ENCODE assay signal across 28 mouse cellular contexts in the genomic region with DNA sequence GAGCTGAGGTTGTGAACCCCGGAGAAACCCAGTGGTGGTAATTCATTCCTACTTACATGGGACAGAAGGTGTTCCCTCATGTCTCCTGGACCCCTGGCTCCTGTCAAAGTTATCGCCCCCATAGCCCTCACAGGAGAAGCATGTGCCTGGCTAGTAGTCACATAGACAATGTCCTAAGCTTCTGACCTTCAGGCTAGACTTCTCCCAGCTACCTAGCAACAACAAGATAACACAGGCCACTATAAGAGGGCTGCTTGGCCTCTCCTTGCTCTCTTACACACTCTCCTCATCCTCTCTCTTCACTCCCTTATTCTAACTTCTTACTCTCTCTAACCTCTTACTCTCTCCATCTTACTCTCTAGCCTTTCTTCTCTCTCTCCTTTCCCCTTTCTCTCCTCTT. TPM values are rescaled to one million over a fixed set of nuclear protein-coding genes. Genes with fewer than 3 reads are reported as not detected.
DNase-seq lines count a peak whose midpoint lies in the region; ATAC-seq lines count a peak whose summit lies in the region.
"Had no signal": no experiment of that assay in that cellular context is flagged by ENCODE, and none has a peak within 500 bp of the region (broad histone marks: within the 10 kb centered on the region; RNA-seq: fewer than 3 reads in every experiment).

No protein-coding gene starts in this region.

- no peak for DNase-seq in heart, postnatal 4 days
- no peak for DNase-seq in liver
- DNase-seq: adrenal gland, postnatal 10 days; cerebellum, adult 8-10 months; cerebellum, postnatal 25 days; gastrocnemius, postnatal 10 days; kidney, adult 11 months; kidney, postnatal 25 days; lung, embryonic 14.5 days; lung, postnatal 14 days; right cerebral cortex, postnatal 14 days; thymus, postnatal 4 days had no signal

- H3K27me3 ChIP-seq in heart, embryonic 11.5 days (ENCODE audit: control insufficient read depth, insufficient read depth, low read length) = no peaks in the 10 kb centered on the region
- H3K27me3 ChIP-seq in liver, embryonic 12.5 days (replicated peaks) = no peaks in the 10 kb centered on the region
- H3K27me3 ChIP-seq in midbrain, embryonic 13.5 days = no peaks in the 10 kb centered on the region
- no peaks in the 10 kb centered on the region for H3K27me3 ChIP-seq in midbrain, embryonic 16.5 days (ENCODE audit: control insufficient read depth, insufficient read depth, low read depth, low read length)
- H3K27me3 ChIP-seq: embryonic facial prominence, embryonic 15.5 days; forebrain, embryonic 13.5 days; hindbrain, embryonic 15.5 days; kidney, embryonic 15.5 days; limb, embryonic 12.5 days; Patski had no signal

- no peaks in the 10 kb centered on the region for H3K9me3 ChIP-seq in heart, embryonic 11.5 days (replicated peaks; ENCODE audit: control insufficient read depth, low read length)
- no peaks in the 10 kb centered on the region for H3K9me3 ChIP-seq in liver, embryonic 12.5 days (replicated peaks)
- H3K9me3 ChIP-seq in midbrain, embryonic 13.5 days = no peaks in the 10 kb centered on the region
- no peaks in the 10 kb centered on the region for H3K9me3 ChIP-seq in midbrain, embryonic 16.5 days (replicated peaks; ENCODE audit: control insufficient read depth, low read length, poor library complexity, severe bottlenecking)
- H3K9me3 ChIP-seq: embryonic facial prominence, embryonic 10.5 days; embryonic facial prominence, embryonic 15.5 days; forebrain, embryonic 13.5 days; hindbrain, embryonic 10.5 days; hindbrain, embryonic 15.5 days; kidney, embryonic 15.5 days; limb, embryonic 12.5 days had no signal

- no peak overlapping the region for H3K4me3 ChIP-seq in heart, embryonic 11.5 days (ENCODE audit: low read depth, low read length)
- no peak overlapping the region for H3K4me3 ChIP-seq in liver, embryonic 12.5 days
- H3K4me3 ChIP-seq in midbrain, embryonic 13.5 days (replicated peaks) = no peak overlapping the region
- H3K4me3 ChIP-seq in midbrain, embryonic 16.5 days (ENCODE audit: low read depth, low read length) = no peak overlapping the region
- H3K4me3 ChIP-seq: embryonic facial prominence, embryonic 10.5 days; embryonic facial prominence, embryonic 15.5 days; forebrain, embryonic 13.5 days; hindbrain, embryonic 10.5 days; hindbrain, embryonic 15.5 days; kidney, embryonic 15.5 days; left cerebral cortex, adult 2 months; limb, embryonic 12.5 days had no signal

- no peak overlapping the region for H3K9ac ChIP-seq in heart, embryonic 11.5 days (ENCODE audit: low read depth, low read length)
- H3K9ac ChIP-seq in liver, embryonic 12.5 days = peak overlapping the region; percentile 54
- H3K9ac ChIP-seq in midbrain, embryonic 13.5 days (replicated peaks) = no peak overlapping the region
- no peak overlapping the region for H3K9ac ChIP-seq in midbrain, embryonic 16.5 days (ENCODE audit: low read depth, low read length)
- H3K9ac ChIP-seq: embryonic facial prominence, embryonic 15.5 days; forebrain, embryonic 13.5 days; hindbrain, embryonic 15.5 days; kidney, embryonic 15.5 days; limb, embryonic 12.5 days; lung, embryonic 14.5 days had no signal

- no peaks in the 10 kb centered on the region for H3K36me3 ChIP-seq in heart, embryonic 11.5 days (ENCODE audit: control insufficient read depth, insufficient read depth, low read length)
- peaks cover 9% of the 10 kb centered on the region; the same call in 1 of the 2 replicates for H3K36me3 ChIP-seq in liver, embryonic 12.5 days
- H3K36me3 ChIP-seq in midbrain, embryonic 13.5 days = peaks cover 5% of the 10 kb centered on the region; the same call in 1 of the 2 replicates
- H3K36me3 ChIP-seq in midbrain, embryonic 16.5 days (ENCODE audit: control insufficient read depth, insufficient read depth, low read length) = no peaks in the 10 kb centered on the region
- H3K36me3 ChIP-seq: hindbrain, embryonic 15.5 days had no signal

- H3K4me1 ChIP-seq in heart, embryonic 11.5 days (ENCODE audit: control insufficient read depth, insufficient read depth, low read length) = peaks cover 23% of the 10 kb centered on the region
- H3K4me1 ChIP-seq in liver, embryonic 12.5 days = peaks cover 59% of the 10 kb centered on the region
- H3K4me1 ChIP-seq in midbrain, embryonic 13.5 days (replicated peaks) = peaks cover 15% of the 10 kb centered on the region
- H3K4me1 ChIP-seq in midbrain, embryonic 16.5 days (ENCODE audit: control insufficient read depth, insufficient read depth, low read length) = peaks cover 6% of the 10 kb centered on the region; the same call in 1 of the 2 replicates
- H3K4me1 ChIP-seq: forebrain, embryonic 13.5 days had no signal

- 52% methylated on average over 2 of the region's 2 CpGs for WGBS in heart, embryonic 11.5 days (ENCODE audit: insufficient replicate concordance)
- WGBS in liver, embryonic 12.5 days (ENCODE audit: insufficient replicate concordance) = 47% methylated on average over 2 of the region's 2 CpGs
- 77% methylated on average over 2 of the region's 2 CpGs for whole genome bisulfite sequencing in midbrain, embryonic 13.5 days
- WGBS in midbrain, embryonic 16.5 days = 77% methylated on average over 2 of the region's 2 CpGs

- H3K27ac ChIP-seq in heart, embryonic 11.5 days (ENCODE audit: low read depth, low read length) = peak overlapping the region; percentile 76; the same call in 1 of the 2 replicates
- H3K27ac ChIP-seq in liver, embryonic 12.5 days = peak overlapping the region; percentile 52
- H3K27ac ChIP-seq in midbrain, embryonic 13.5 days = peak overlapping the region; percentile 30
- H3K27ac ChIP-seq in midbrain, embryonic 16.5 days (ENCODE audit: low read length) = no peak overlapping the region
- H3K27ac ChIP-seq: embryonic facial prominence, embryonic 10.5 days; embryonic facial prominence, embryonic 15.5 days; forebrain, embryonic 13.5 days; hindbrain, embryonic 15.5 days; kidney, embryonic 15.5 days; left cerebral cortex, adult 2 months; limb, embryonic 12.5 days; liver, embryonic 14.5 days had no signal

- ATAC-seq in heart, embryonic 11.5 days (replicated peaks; ENCODE audit: insufficient number of reproducible peaks, low FRiP score, low TSS enrichment) = peak; percentile 52; the same call in 1 of the 2 replicates
- ATAC-seq in liver, embryonic 12.5 days = peak; percentile 31; the same call in 1 of the 2 replicates
- ATAC-seq in midbrain, embryonic 13.5 days = no peak
- ATAC-seq in midbrain, embryonic 16.5 days = no peak
- no peak for ATAC-seq in erythroblast, adult 5-6 weeks (replicated peaks; ENCODE audit: low FRiP score, poor library complexity, severe bottlenecking)
- ATAC-seq: forebrain, embryonic 13.5 days; inflammation-experienced regulatory T-cells, adult 6 months; Patski had no signal

- H3K4me2 ChIP-seq in heart, embryonic 11.5 days = peak overlapping the region; percentile 51
- H3K4me2 ChIP-seq in liver, embryonic 12.5 days = peak overlapping the region; percentile 55
- H3K4me2 ChIP-seq in midbrain, embryonic 13.5 days (replicated peaks) = no peak overlapping the region
- H3K4me2 ChIP-seq in midbrain, embryonic 16.5 days (ENCODE audit: low read length) = no peak overlapping the region
- H3K4me2 ChIP-seq: embryonic facial prominence, embryonic 15.5 days; forebrain, embryonic 13.5 days; hindbrain, embryonic 15.5 days; kidney, embryonic 15.5 days; limb, embryonic 12.5 days; lung, embryonic 14.5 days had no signal

RNA-seq across cellular contexts. Expression of gene Brd4, which starts 27.1 kb away (rescaled TPM):
- polyA plus RNA-seq in heart, embryonic 11.5 days (2014; fragmentation: Nextera tagmentation; extraction: Ambion mirVana) = 67.1 and 76.2 TPM in 2 replicates
- total RNA-seq in heart, postnatal 4 days (2021) = 10 to 100 TPM; 80.4 to 81.7 TPM
- 55.1 and 56.5 TPM in 2 replicates for polyA plus RNA-seq in liver, embryonic 12.5 days (2016; fragmentation: Nextera tagmentation; extraction: Ambion mirVana)
- polyA plus RNA-seq in midbrain, embryonic 13.5 days (2015; fragmentation: Nextera tagmentation; extraction: Ambion mirVana) = 90.2 and 95.8 TPM in 2 replicates
- polyA plus RNA-seq in midbrain, embryonic 16.5 days (2015; fragmentation: Nextera tagmentation; extraction: Ambion mirVana) = 84.3 and 84.6 TPM in 2 replicates
- total RNA-seq in erythroblast, adult 5-6 weeks (2015; ENCODE audit: low replicate concordance) = 110 and 125 TPM in 2 replicates
- 106 TPM in 2 replicates for total RNA-seq in erythroblast, adult 5-6 weeks (2017; ENCODE audit: low replicate concordance)

Comparison
In these comparisons a context has a peak if more than half of its experiments do, and no peak if none do; other contexts are left out.
1. ATAC-seq: peak in heart, embryonic 11.5 days (single experiment) and liver, embryonic 12.5 days (single experiment); none in midbrain, embryonic 13.5 days (single experiment), midbrain, embryonic 16.5 days (single experiment) and erythroblast, adult 5-6 weeks (single experiment).
2. H3K4me2 ChIP-seq: peak in heart, embryonic 11.5 days (single experiment) and liver, embryonic 12.5 days (single experiment); none in midbrain, embryonic 13.5 days (single experiment) and midbrain, embryonic 16.5 days (single experiment).